Mouse (Mus musculus) CD4-positive, CD25-positive, alpha-beta regulatory T cell, adult 4 months (primary cell): ENCODE data around the gene Mrgpra6. TPM values are rescaled to one million over a fixed set of nuclear protein-coding genes. Genes with fewer than 3 reads are reported as not detected.

Experiments used
- ATAC-seq: one replicate; pipeline ENCODE4 v1.8.0; 2017
- polyA plus RNA-seq, 2 experiments: library from polyadenylated mRNA; unstranded; fragments of 100-300 nt; shearing (Covaris generic); gene quantifications; one replicate each; pipeline ENCODE4 v1.2.1; 2017

The Mrgpra6 gene
- polyA plus RNA-seq = not detected

- ATAC-seq = no peak
These were observed at the start of gene Mrgpra6 for GRCm38 (mm10) chr7:47204830-47205229. Gene Mrgpra6 (minus strand): TSS chr7:47204920.

DNA sequence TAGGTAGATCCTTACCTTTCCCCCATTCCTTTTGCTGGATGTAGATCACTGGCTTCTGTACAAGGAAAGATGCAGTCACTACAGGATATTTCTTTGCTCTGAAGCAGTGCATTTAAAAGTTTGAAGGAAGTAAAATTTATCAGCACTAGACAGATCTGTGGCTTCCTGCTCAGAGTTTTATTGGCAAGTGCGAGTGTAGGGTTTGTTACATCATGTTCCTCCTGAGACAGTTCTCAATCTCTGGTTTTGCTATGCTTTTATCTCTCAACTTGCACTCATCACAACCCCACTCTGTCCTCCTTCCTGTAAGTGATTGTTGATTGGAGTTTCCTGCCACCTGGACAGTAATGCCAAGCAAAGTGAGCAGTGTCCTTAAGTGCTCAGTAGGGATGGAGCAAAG is 48.0 kb upstream of the Mrgpra6 start, which contains the start of gene Mrgpra9:
Gene Mrgpra9, minus strand, starts transcription at position 79 of the 400 bp plus-strand sequence.
- no peak for ATAC-seq

- ATAC-seq = no peak
These were observed 39.9 kb upstream of the Mrgpra6 start for GRCm38 (mm10) chr7:47244658-47245057.

- ATAC-seq = no peak
These were observed 9.4 kb downstream of the Mrgpra6 start for GRCm38 (mm10) chr7:47195271-47195670.

- ATAC-seq = no peak
These were observed 33.9 kb downstream of the Mrgpra6 start for GRCm38 (mm10) chr7:47170814-47171213.

DNA sequence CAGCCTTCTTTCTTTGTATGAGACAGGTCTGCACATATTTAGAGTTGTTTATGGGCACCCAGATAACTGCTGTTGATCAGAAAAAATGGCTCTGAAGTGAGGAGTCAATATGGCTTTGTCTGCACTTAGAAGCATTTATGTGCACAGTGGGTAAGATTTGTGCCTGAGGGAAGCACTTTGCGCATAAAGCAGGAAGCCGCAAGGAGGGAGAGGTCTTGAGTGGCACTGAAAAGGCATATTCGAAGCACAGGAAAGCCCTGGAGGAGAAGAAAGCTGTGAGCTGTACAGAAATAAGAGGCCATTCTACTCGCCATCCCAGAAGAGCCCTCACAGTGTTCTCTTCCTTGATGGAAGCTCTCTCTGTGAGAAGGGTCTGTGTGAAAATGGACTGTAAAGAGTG is 39.7 kb downstream of the Mrgpra6 start:
- no peak for ATAC-seq

GRCm38 (mm10) chr7:47163203-47163602 is 41.5 kb downstream of the Mrgpra6 start:
- ATAC-seq = no peak

- no peak for ATAC-seq
These were observed 46.3 kb downstream of the Mrgpra6 start for GRCm38 (mm10) chr7:47158451-47158850.

- ATAC-seq = no peak
These were observed 47.0 kb downstream of the Mrgpra6 start for GRCm38 (mm10) chr7:47157743-47158142.

DNA sequence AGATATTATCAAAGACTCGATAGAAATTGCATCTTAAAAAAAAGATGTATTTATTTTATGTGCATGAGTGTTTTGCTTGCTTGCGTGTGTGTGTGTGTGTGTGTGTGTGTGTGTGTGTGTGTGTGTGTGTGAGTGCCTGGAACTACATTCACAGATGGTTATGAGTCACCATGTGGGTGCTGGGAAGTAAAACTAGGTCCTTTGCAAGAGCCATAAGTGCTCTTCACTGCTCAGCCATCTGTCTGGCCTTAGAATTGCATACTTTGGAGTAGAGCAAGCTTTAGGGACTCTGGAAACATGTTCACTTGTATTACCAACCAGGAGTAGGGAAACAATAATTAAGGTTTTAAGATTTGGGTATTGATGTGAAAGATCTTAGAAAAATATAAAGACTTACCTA is 48.9 kb downstream of the Mrgpra6 start:
- no peak for ATAC-seq

- no peak for ATAC-seq
These were observed 49.3 kb downstream of the Mrgpra6 start for GRCm38 (mm10) chr7:47155396-47155795.

DNA sequence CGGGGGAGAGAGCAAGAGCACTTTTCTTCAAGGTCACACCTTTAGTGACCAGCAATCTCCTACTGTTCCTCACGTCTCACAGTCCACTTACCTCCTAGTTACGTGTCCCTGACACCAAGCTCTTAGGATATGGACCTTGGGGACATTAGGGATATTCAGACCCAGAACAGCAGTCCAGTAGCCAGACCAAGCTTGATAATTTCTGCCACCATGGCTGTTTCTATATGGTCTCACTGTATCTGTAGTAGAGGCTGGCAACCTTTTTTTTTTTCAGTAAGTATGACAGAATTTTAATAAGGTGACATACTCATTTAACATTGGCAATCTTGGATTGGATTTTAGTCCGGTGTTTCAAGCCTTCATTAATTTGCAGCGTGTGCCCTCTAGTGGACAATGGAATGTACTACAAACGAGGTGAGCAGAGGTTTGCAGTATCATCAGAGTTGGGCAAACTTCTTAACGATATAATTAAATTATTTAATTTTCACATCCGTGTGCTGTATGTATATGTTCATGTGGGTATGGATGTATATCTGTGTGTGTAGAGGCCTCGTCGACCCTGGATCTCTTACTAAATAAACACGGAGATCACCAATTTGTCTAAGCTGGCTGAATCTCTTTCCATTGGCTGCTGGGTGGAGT is 54.2 kb downstream of the Mrgpra6 start:
- peak; percentile 79 for ATAC-seq

GRCm38 (mm10) chr7:47148298-47148697 is 56.4 kb downstream of the Mrgpra6 start:
- no peak for ATAC-seq

- ATAC-seq = peak; percentile 62
These were observed 58.5 kb downstream of the Mrgpra6 start for GRCm38 (mm10) chr7:47146034-47146812.

DNA sequence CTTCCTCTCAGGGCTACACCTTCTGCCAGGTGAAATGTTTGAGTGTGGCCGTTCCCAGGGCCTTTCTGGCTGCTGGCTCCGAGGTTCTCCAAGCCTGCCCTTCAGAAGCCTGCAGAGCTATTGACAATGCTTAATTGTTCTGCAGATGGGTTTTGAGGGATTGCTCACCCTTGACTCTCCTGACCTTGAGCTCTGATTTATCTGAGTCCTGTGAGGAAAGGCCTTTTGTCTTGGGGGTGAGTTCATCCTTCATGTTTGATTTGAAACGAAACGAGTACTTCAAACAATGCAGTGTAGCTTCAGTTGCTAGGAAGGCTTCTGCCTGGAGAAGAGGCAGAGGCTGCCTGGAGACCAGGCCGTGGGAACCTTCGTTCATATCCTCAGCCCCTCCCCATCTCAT is 60.4 kb downstream of the Mrgpra6 start:
- no peak for ATAC-seq

- peak; percentile 58 for ATAC-seq
These were observed 64.8 kb downstream of the Mrgpra6 start for GRCm38 (mm10) chr7:47139823-47140325.

Other genes with a start within 250 kb of the Mrgpra6 start
- gene Uevld, start 246.4 kb downstream of the Mrgpra6 start, polyA plus RNA-seq = 1 to 10 TPM; 7.5 to 9.0 TPM
- gene Gm9999, start 221.3 kb downstream of the Mrgpra6 start, polyA plus RNA-seq = not detected
- 10 to 100 TPM; 29.0 to 60.4 TPM for gene Spty2d1, start 196.5 kb downstream of the Mrgpra6 start, polyA plus RNA-seq
- 1 to 10 TPM; 4.5 to 6.0 TPM for gene Tmem86a, start 154.3 kb downstream of the Mrgpra6 start, polyA plus RNA-seq
- gene Ptpn5, start 71.2 kb downstream of the Mrgpra6 start, polyA plus RNA-seq = 10 to 100 TPM in 1 of 2 experiments, 1 to 10 TPM in 1; 9.8 to 17.8 TPM
- gene Mrgpra9, start 47.9 kb upstream of the Mrgpra6 start, polyA plus RNA-seq = not detected
- gene Mrgpra1, start 149.3 kb upstream of the Mrgpra6 start, polyA plus RNA-seq = not detected
- gene Mrgpra2a, start 247.2 kb upstream of the Mrgpra6 start, polyA plus RNA-seq = under 1 TPM in 1 of 2 experiments, not detected in 1; 0.43 TPM